Mouse (Mus musculus) C2C12 (cell line): ENCODE measurements around the gene Fblim1. TPM values are rescaled to one million over a fixed set of nuclear protein-coding genes. Genes with fewer than 3 reads are reported as not detected.

Source experiments
- H3K27me3 ChIP-seq: one replicate; pipeline ENCODE4 v1.6.1; 2011; ENCODE audit not compliant: control insufficient read depth, insufficient read depth, insufficient read length
- H3K36me3 ChIP-seq: one replicate; pipeline ENCODE4 v1.6.1; 2011; ENCODE audit not compliant: control insufficient read depth, insufficient read depth
- H3K4me3 ChIP-seq: one replicate; pipeline ENCODE4 v1.5.1; 2011; ENCODE audit warnings: mild to moderate bottlenecking, control low read depth; ENCODE audit not compliant: poor library complexity, insufficient read depth, severe bottlenecking
- H3K79me2 ChIP-seq: one replicate; pipeline ENCODE4 v1.6.1; 2011; ENCODE audit not compliant: control insufficient read depth, insufficient read depth
- H3K79me3 ChIP-seq: one replicate; pipeline ENCODE4 v1.6.1; 2011; ENCODE audit warnings: low read depth, control low read depth
- H3ac ChIP-seq: one replicate; pipeline ENCODE3; 2011; ENCODE audit warnings: low read depth; ENCODE audit not compliant: control insufficient read depth, insufficient read length
- CEBPB ChIP-seq: IDR thresholded peaks from one replicate; pipeline ENCODE4 v1.6.1; 2011; ENCODE audit warnings: low read depth, mild to moderate bottlenecking, control low read depth, moderate library complexity
- CTCF ChIP-seq: IDR thresholded peaks from one replicate; pipeline ENCODE4 v1.5.1; 2011; ENCODE audit not compliant: control insufficient read depth, insufficient read depth, insufficient read length
- FOSL1 ChIP-seq: IDR thresholded peaks from one replicate; pipeline ENCODE4 v1.8.0; 2011; ENCODE audit warnings: mild to moderate bottlenecking, low read length; ENCODE audit not compliant: poor library complexity, insufficient read depth, severe bottlenecking
- MAX ChIP-seq: IDR thresholded peaks from one replicate; pipeline ENCODE4 v1.6.1; 2011; ENCODE audit warnings: mild to moderate bottlenecking, control low read depth
- MYOD1 ChIP-seq: IDR thresholded peaks from one replicate; pipeline ENCODE4 v1.6.1; 2011; ENCODE audit warnings: low read depth; ENCODE audit not compliant: control insufficient read depth, insufficient read length
- MYOG ChIP-seq: IDR thresholded peaks from one replicate; pipeline ENCODE4 v1.6.1; 2011; ENCODE audit not compliant: control insufficient read depth, insufficient read length; ENCODE audit errors: extremely low read depth
- USF1 ChIP-seq: IDR thresholded peaks from one replicate; pipeline ENCODE4 v1.6.1; 2011; ENCODE audit warnings: low read depth, mild to moderate bottlenecking, control low read depth, moderate library complexity
- polyA plus RNA-seq: library from polyadenylated mRNA; unstranded; fragments of >200 nt; fragmentation: generic; extraction: Trizol; gene quantifications from one replicate; pipeline ENCODE4 v1.2.1, GENCODE M21; 2012; ENCODE audit warnings: missing spikeins

The Fblim1 gene
- polyA plus RNA-seq, 1 experiment, result 49.8 TPM

DNA sequence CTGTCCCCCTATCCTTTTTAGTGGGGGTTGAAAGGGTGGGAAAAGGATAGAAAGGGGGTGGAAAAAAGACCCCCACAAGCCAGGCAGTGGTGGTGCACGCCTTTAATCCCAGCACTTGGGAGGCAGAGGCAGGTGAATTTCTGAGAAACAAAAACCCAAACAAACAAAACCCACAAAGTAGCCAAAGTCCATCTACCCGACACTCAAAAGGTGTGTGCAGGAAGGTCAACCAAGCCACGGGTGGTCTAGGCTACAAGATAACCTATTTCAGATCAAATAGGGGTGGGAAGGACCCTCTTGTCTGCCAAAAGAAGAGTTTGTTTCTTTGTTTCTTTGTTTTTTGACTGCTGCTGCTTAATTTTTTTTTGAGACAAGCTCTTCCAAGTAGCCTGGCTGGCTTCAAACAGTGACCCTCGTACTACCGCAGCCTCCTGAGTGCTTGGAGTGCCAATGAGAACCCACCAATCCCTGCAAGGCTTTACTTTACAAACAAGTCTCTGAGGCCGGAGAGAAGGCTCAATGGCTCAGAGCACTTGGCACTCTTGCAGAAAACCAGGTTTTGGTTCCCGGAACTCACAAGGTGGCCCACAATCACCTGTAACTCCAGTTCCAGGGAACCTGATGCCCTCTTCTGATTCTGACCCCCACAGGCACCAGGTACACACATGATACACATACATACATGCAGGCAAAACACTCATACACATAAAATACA, 78.8 kb downstream of the Fblim1 start:
- Histone ChIP-seq H3K4me3 (no peak overlapping the region), H3ac (no peak overlapping the region), H3K27me3 (no peaks in the 10 kb centered on the region), H3K79me3 (peaks cover 96% of the 10 kb centered on the region), H3K36me3 (peaks cover 8% of the 10 kb centered on the region), H3K79me2 (peaks cover 100% of the 10 kb centered on the region)
- TF ChIP-seq CTCF (no peak), USF1 (no peak), MYOG (no peak), MAX (no peak), CEBPB (no peak), FOSL1 (no peak), MYOD1 (no peak)

Other genes starting within 250 kb of the Fblim1 start
- 1.9 TPM for gene Fam131c, start 237.9 kb downstream of the Fblim1 start, polyA plus RNA-seq
- gene Clcnka, start 207.4 kb downstream of the Fblim1 start, polyA plus RNA-seq, result not detected
- gene Clcnkb, start 190.1 kb downstream of the Fblim1 start, polyA plus RNA-seq, result not detected
- gene Hspb7, start 185.3 kb downstream of the Fblim1 start, polyA plus RNA-seq, result 0.30 TPM
- gene Srarp, start 170.0 kb downstream of the Fblim1 start, polyA plus RNA-seq, result not detected
- 30.3 TPM for gene Zbtb17, start 161.4 kb downstream of the Fblim1 start, polyA plus RNA-seq
- 12.1 TPM for gene Spen, start 67.5 kb downstream of the Fblim1 start, polyA plus RNA-seq
- not detected for gene Tmem82, start 12.5 kb upstream of the Fblim1 start, polyA plus RNA-seq
- 0.13 TPM for gene Slc25a34, start 17.7 kb upstream of the Fblim1 start, polyA plus RNA-seq
- gene Plekhm2, start 58.8 kb upstream of the Fblim1 start, polyA plus RNA-seq, result 13.1 TPM
- 5.4 TPM for gene Rsc1a1, start 79.5 kb upstream of the Fblim1 start, polyA plus RNA-seq
- gene Ddi2, start 117.3 kb upstream of the Fblim1 start, polyA plus RNA-seq, result 12.8 TPM
- not detected for gene Agmat, start 140.6 kb upstream of the Fblim1 start, polyA plus RNA-seq
- 5.2 TPM for gene Dnajc16, start 184.8 kb upstream of the Fblim1 start, polyA plus RNA-seq
- 17.0 TPM for gene Casp9, start 187.5 kb upstream of the Fblim1 start, polyA plus RNA-seq
- not detected for gene Cela2a, start 220.1 kb upstream of the Fblim1 start, polyA plus RNA-seq
- gene Ctrc, start 240.3 kb upstream of the Fblim1 start, polyA plus RNA-seq, result not detected